Mouse (Mus musculus): ENCODE data around the gene Por.
A peak's percentile ranks its signal among the peaks of the same experiment; 100 is the strongest.

Por gene

DNA sequence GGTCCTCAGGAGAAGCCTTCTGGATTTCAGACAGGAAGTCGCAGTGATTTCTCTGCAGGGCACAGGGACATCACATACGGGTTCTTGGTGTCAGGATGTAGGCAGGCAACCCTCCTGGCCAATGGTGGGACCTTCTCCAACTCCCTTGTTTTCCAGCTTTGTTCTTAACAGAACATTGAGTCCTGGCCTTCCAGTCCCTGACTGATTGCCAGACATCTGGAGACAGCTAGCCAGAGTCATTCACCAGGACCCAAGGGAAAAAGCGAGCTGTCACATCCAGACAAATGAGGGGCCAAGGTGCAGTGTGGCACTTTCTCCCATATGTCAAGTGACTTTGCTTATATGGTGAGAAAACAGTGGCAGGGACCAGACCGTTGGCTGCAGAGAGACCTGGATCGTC, 13.8 kb upstream of the Por start:
- no peak for DNase-seq (ENCODE audit: extremely low read depth, low read depth)

DNA sequence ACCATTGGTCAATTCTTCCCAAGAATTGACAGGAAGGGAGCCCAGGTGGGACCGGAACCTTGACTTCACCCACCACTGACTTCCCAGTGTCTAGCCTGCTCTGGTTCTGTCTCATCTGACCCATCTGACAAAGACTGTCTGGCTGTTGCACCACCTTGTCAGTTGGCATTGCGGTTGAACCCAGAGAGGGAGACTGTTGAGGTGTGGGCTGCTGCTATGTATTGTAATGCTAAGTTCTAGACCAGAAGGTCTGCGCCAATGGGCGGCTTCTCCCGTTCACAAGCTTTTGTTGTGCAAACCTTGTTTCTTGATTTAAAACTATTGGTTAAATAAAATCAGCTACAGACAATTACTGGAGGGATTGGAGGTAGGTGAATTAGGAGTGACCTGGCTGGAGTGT, 12.7 kb upstream of the Por start:
- no peak for DNase-seq (ENCODE audit: extremely low read depth, low read depth)

DNA sequence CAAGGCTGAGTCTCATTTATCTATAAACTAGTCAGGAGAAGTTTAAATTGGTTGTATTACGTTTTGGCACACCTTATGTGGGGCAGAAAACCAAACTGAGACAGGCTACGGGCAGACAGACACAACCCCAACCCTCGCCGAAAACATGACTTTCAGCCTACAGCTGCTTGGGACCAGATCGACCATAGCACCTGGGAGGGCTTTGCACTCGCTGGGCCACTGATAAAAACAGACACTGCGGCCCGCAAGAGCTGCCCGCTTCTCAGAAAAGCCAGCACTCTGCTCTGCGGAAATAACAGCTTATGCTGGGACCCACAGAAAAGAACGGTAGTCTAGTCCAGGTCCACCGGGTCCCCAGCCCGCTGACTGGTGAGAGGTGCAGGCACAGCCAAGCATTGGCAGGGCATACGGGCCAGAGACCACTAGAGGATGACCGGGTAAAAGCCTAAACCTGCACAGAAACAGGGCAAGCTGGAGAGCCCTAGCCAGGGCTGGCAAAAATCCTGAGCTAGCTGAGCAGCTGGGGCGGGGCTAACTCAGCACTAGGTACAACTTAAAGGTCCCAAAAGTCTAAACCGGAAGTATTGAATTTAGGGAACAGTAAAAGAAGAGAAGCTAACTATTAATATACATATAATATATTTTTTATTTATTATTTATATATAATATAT, 12.0 kb upstream of the Por start:
- DNase-seq (ENCODE audit: extremely low read depth, low read depth), result peak; percentile 39

GRCm38 (mm10) chr5:135659956-135660355, 9.9 kb upstream of the Por start:
- DNase-seq (ENCODE audit: extremely low read depth, low read depth), result no peak

GRCm38 (mm10) chr5:135660535-135660934, 9.3 kb upstream of the Por start:
- no peak for DNase-seq (ENCODE audit: extremely low read depth, low read depth)

- DNase-seq (ENCODE audit: extremely low read depth, low read depth), result no peak
These were observed 2.9 kb upstream of the Por start for GRCm38 (mm10) chr5:135666890-135667289.

- no peak for DNase-seq (ENCODE audit: extremely low read depth, low read depth)
These were observed 1.8 kb upstream of the Por start for GRCm38 (mm10) chr5:135668071-135668470.

GRCm38 (mm10) chr5:135670881-135671280, 1.0 kb downstream of the Por start:
- DNase-seq (ENCODE audit: extremely low read depth, low read depth), result no peak

- no peak for DNase-seq (ENCODE audit: extremely low read depth, low read depth)
These were observed 2.7 kb downstream of the Por start for GRCm38 (mm10) chr5:135672509-135672908.

- no peak for DNase-seq (ENCODE audit: extremely low read depth, low read depth)
These were observed 3.1 kb downstream of the Por start for GRCm38 (mm10) chr5:135672980-135673379.

- DNase-seq (ENCODE audit: extremely low read depth, low read depth), result no peak
These were observed 4.5 kb downstream of the Por start for GRCm38 (mm10) chr5:135674349-135674775.

DNA sequence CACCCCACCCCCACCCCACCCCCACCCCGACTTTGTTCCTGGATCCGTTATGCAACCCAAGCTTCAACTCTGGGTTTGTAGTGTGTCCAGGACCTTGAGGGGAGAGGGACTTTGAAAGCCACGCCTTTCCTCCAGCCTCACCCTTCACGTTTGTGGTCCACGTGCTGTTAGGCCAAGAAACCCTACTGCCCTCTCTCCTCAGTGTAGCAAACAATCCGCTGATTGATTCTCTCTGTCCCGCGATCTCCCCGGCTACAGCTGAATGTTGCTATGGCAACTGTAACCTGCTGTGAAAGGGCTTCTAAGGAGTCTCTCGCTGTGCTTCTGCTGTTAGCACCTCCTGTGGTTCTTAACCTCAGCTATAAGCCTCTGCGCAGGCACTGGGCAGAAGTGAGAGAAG, 5.0 kb downstream of the Por start:
- no peak for DNase-seq (ENCODE audit: extremely low read depth, low read depth)

DNA sequence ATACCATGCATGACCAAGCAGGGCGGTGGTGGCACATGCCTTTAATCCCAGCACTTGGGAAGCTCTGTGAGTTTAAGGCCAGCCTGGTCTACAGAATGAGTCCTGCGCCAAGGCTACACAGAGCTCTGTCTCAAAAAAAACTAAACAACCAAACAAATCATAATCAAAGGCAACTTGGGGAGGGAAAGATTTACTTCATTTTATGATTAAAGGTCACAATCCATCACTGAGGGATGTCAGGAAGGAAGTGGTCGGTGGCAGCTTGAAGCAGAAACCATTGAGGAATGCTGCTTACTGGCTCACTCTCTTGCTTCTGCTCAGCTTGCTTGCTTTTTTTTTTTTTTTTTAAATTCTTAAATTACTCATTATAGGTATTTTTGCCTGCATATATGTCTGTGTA, 6.9 kb downstream of the Por start:
- no peak for DNase-seq (ENCODE audit: extremely low read depth, low read depth)

DNA sequence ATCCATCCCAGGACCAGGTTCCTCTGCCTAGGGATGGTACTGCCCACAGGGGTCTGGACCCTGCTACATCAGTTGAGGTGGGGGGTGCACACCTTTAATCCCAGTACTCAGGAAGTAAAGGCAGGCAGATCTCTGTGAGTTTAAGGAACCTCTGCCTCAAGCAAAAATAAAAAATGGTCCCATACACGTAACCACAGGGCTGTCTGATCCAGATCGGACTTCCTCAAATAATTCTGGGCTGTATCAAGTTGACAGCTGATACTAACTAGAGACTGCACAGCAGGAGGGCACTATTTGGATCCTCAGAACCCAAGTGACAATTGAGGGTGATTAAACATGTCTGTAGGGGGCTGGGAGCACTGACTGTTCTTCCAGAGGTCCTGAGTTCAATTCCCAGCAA, 7.4 kb downstream of the Por start:
- DNase-seq (ENCODE audit: extremely low read depth, low read depth), result peak; percentile 55

DNA sequence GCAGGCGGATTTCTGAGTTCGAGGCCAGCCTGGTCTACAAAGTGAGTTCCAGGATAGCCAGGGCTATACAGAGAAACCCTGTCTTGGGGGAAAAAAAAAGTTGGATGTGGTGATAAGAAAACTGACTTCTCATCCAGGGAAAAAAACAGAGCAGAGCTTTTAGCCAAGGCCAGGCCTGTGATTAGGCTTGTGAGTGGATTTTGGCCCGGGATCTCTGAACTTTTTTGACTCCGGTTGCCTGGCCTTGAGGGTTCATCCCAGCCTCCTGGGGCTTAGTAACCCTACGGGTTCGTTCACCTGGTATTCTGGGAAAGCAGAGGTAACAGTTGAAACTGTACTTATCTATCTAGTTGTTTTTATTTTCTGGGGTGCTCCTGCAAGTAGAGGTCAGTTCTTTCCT, 8.6 kb downstream of the Por start:
- no peak for DNase-seq (ENCODE audit: extremely low read depth, low read depth)

DNA sequence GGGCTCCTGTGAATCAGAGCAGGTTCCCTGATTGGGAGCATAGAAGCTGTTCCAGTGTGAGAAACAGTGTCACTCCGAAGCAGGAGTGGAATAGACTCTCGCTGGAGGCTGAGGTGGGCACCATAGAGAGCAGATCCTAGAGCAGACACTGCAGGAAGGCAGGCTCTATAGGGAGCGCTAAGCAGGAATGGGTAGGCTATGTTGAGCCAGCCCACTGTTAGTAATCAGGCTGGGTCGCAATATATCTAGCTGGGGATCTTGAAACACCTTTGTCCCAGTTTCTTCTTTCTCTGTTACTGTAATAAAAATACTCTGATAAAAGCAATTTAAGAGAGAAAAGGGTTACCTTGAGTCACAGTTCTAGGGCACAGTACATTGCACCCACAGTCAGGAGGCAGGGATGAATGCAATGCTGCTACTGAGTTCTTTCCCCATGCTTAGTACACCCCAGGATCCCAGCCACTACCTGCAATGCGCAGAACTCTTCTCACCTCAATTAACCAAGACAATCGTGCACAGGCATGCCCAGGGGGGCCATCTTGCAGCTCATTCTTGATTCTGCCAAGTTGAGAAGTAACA, 11.2 kb downstream of the Por start:
- DNase-seq (ENCODE audit: extremely low read depth, low read depth), result no peak

GRCm38 (mm10) chr5:135682009-135682408, 12.2 kb downstream of the Por start:
- DNase-seq (ENCODE audit: extremely low read depth, low read depth), result no peak

DNA sequence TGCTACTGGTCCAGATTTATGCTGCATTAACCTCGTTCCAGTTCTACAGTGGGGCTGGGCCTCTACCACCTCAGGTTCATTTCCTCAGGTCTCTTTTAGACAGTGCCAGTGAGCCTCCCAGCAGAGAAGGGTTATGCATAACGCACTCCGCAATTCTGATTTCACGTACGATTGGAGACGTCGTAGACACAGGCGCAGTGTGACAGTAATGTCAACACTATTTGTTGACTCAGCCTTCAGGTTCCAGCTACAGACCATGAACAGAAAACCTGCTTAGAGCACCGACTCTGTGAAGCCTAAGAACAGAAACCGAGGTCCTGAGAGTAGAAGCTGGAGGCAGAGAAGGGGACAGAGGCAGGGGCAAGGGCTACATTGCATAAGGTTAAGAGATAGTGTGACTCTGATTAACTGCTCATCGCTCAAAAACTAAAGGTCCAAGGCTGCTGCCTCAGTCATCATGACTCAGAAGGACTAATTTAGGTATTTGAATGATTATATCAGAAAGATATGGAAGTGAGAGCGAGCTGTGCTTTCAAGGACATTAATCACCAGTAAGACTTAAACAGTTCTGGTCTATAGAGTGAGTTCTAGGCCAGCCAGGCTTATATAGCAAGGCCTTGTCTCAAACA, 13.2 kb downstream of the Por start:
- no peak for DNase-seq (ENCODE audit: extremely low read depth, low read depth)

DNA sequence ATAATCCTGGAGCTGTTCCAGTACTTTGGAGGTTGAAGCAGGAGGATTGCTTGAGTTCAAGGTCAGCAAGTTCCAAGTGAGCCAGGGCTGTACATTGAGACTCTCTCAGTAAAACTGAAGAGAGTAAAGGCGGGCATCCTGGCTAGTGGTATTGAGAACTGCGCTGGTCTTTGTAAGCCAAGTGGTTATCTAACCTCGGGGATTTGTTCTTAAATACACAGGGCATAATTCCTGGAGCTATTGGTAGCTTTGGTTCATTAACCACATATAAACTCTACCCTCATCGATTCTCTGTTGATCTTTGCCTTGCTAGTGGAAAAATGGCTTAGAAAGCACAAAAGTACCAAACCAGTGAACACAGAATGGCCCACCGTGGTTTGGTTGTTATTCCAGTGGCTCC, 20.6 kb downstream of the Por start:
- DNase-seq (ENCODE audit: extremely low read depth, low read depth), result no peak

DNA sequence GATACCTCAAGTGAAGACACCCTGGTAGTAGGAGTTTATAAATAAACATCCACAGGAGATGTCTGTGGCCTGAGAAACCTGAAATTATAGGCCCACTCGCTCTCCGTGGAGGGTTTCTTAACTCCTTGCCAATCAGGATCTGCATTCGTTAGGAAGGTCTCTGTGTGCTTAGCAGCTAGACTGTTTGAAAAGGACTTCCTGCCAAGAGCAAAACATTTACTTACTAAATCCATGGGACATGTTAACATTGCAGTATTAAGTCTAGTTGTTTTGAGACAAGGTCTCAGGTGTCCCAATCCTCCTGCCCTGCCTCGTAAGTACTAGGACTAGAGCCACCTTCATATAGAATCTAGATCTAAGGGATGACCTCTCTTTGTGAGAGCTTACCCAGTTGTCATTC, 21.4 kb downstream of the Por start:
- DNase-seq (ENCODE audit: extremely low read depth, low read depth), result no peak

- no peak for DNase-seq (ENCODE audit: extremely low read depth, low read depth)
These were observed 23.5 kb downstream of the Por start for GRCm38 (mm10) chr5:135693281-135693853.

- DNase-seq (ENCODE audit: extremely low read depth, low read depth), result no peak
These were observed 25.5 kb downstream of the Por start for GRCm38 (mm10) chr5:135695277-135695721.

DNA sequence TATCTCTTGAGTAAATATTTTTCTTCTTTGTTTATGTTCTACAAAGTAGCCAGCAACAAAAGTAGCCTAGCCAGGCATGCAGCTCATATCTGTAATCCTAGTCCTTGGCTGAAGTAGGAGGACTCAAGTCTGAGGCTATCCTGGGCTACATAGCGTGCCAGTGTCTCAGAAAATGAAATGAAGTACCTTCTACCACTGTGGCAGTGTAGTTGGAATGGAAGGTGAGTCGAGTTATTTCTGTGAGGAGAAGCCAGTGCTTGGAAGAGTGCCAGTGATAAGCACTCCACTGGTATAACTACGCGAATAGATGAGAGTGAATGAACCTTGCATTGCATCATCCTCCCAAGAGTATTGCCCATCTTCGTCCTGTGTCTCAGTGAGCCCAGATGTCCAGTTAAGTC, 27.9 kb downstream of the Por start:
- no peak for DNase-seq (ENCODE audit: extremely low read depth, low read depth)

Measured in MEL-GATA-1-ER (cell line).